30 mouse cellular contexts compared by ENCODE assay signal in genomic region chr8:76965046-76965445, GRCm38 (mm10).
"Had no signal": no experiment of that assay in that cellular context is flagged by ENCODE, and none has a peak within 500 bp of the region (broad histone marks: within the 10 kb centered on the region; RNA-seq: fewer than 3 reads in every experiment).

No protein-coding gene starts in this region.

- H3K27ac ChIP-seq: limb, embryonic 10.5 days; limb, embryonic 12.5 days; limb, embryonic 13.5 days; limb, embryonic 15.5 days; liver, embryonic 12.5 days; liver, embryonic 13.5 days; liver, embryonic 14.5 days; liver, embryonic 15.5 days; lung, embryonic 15.5 days; macrophage; midbrain, embryonic 10.5 days; midbrain, embryonic 12.5 days; midbrain, embryonic 15.5 days; neural tube, embryonic 12.5 days had no signal

- H3K36me3 ChIP-seq: limb, embryonic 10.5 days; limb, embryonic 12.5 days; limb, embryonic 13.5 days; limb, embryonic 15.5 days; liver, embryonic 12.5 days; liver, embryonic 13.5 days; liver, embryonic 15.5 days; lung, embryonic 15.5 days; midbrain, embryonic 10.5 days; midbrain, embryonic 12.5 days; midbrain, embryonic 15.5 days; neural tube, embryonic 12.5 days had no signal

- H3K9me3 ChIP-seq: limb, embryonic 10.5 days; limb, embryonic 12.5 days; limb, embryonic 13.5 days; limb, embryonic 15.5 days; liver, embryonic 12.5 days; liver, embryonic 13.5 days; liver, embryonic 15.5 days; lung, embryonic 15.5 days; midbrain, embryonic 10.5 days; midbrain, embryonic 12.5 days; midbrain, embryonic 15.5 days; neural tube, embryonic 12.5 days had no signal

- H3K27me3 ChIP-seq: limb, embryonic 12.5 days; limb, embryonic 13.5 days; limb, embryonic 15.5 days; liver, embryonic 12.5 days; liver, embryonic 13.5 days; liver, embryonic 15.5 days; lung, embryonic 15.5 days; megakaryocyte, embryonic 14.5 days; midbrain, embryonic 12.5 days; midbrain, embryonic 15.5 days; neural tube, embryonic 12.5 days had no signal

- ATAC-seq: liver, embryonic 12.5 days; liver, postnatal 0 days; lung, postnatal 0 days; midbrain, embryonic 15.5 days; midbrain, embryonic 16.5 days had no signal

- H3K4me1 ChIP-seq: limb, embryonic 10.5 days; limb, embryonic 12.5 days; limb, embryonic 13.5 days; limb, embryonic 15.5 days; liver, embryonic 12.5 days; liver, embryonic 13.5 days; liver, embryonic 15.5 days; lung, embryonic 15.5 days; megakaryocyte, embryonic 14.5 days; midbrain, embryonic 10.5 days; midbrain, embryonic 12.5 days; neural tube, embryonic 12.5 days had no signal

- DNase-seq: left cerebral cortex, postnatal 4 days; liver; liver, embryonic 13.5 days; liver, postnatal 0 days; lung, adult 18-20 months; lung, adult 2 months; lung, embryonic 14.5 days; lung, postnatal 10 days; lung, postnatal 14 days; lung, postnatal 36 days; lung, postnatal 4 days had no signal

- H3K4me2 ChIP-seq: limb, embryonic 12.5 days; limb, embryonic 13.5 days; limb, embryonic 15.5 days; liver, embryonic 11.5 days; liver, embryonic 12.5 days; liver, embryonic 13.5 days; liver, embryonic 15.5 days; lung, embryonic 14.5 days; lung, embryonic 15.5 days; midbrain, embryonic 11.5 days; midbrain, embryonic 12.5 days; midbrain, embryonic 15.5 days; neural tube, embryonic 12.5 days had no signal

- H3K4me3 ChIP-seq: limb, embryonic 10.5 days; limb, embryonic 12.5 days; limb, embryonic 13.5 days; limb, embryonic 15.5 days; liver, embryonic 12.5 days; liver, embryonic 13.5 days; liver, embryonic 15.5 days; lung, embryonic 15.5 days; megakaryocyte, embryonic 14.5 days; midbrain, embryonic 10.5 days; midbrain, embryonic 12.5 days; midbrain, embryonic 15.5 days; myocyte; neural tube, embryonic 12.5 days had no signal

- H3K9ac ChIP-seq: limb, embryonic 12.5 days; limb, embryonic 13.5 days; limb, embryonic 15.5 days; liver, embryonic 12.5 days; liver, embryonic 13.5 days; liver, embryonic 14.5 days; liver, embryonic 15.5 days; liver, postnatal 0 days; lung, embryonic 14.5 days; lung, embryonic 15.5 days; midbrain, embryonic 12.5 days; midbrain, embryonic 15.5 days; neural tube, embryonic 12.5 days had no signal
